Mouse (Mus musculus) midbrain, embryonic 11.5 days (tissue): Measurements from ENCODE around the gene Phf1. TPM values are rescaled to one million over a fixed set of nuclear protein-coding genes. Genes with fewer than 3 reads are reported as not detected.
A peak's percentile ranks its signal among the peaks of the same experiment; 100 is the strongest.
"Not testable (repeated sequence)": the region's sequence is repeated elsewhere in the genome, so short reads cannot be mapped to it uniquely, and the experiment has no call there.

ENCODE experiments used
- ATAC-seq: fragments of 200-750 bp; cut with Nextera tagmentation; 2 replicates; pipeline ENCODE4 v1.8.0; 2017; ENCODE audit warnings: moderate TSS enrichment, moderate library complexity; ENCODE audit not compliant: low FRiP score
- DNase-seq: peaks from one replicate; pipeline ENCODE4 v3.0.0; 2015; ENCODE audit warnings: low spot score; ENCODE audit errors: missing footprints
- H3K27ac ChIP-seq: fragments of 300-500 bp; sonication (generic); 2 replicates; pipeline ENCODE4 v1.5.1; 2014; ENCODE audit warnings: low read depth, low read length
- H3K27me3 ChIP-seq: fragments of 300-500 bp; sonication (generic); 2 replicates; pipeline ENCODE4 v1.6.1; 2014; ENCODE audit warnings: mild to moderate bottlenecking, low read length, moderate library complexity, mixed read lengths; ENCODE audit not compliant: control insufficient read depth, insufficient read depth
- H3K36me3 ChIP-seq: fragments of 300-500 bp; sonication (generic); 2 replicates; pipeline ENCODE4 v1.6.1; 2014; ENCODE audit warnings: mild to moderate bottlenecking, low read length, moderate library complexity, mixed read lengths; ENCODE audit not compliant: control insufficient read depth, insufficient read depth
- H3K4me1 ChIP-seq: fragments of 300-500 bp; sonication (generic); 2 replicates; pipeline ENCODE4 v1.6.1; 2014; ENCODE audit warnings: low read length; ENCODE audit not compliant: control insufficient read depth, insufficient read depth
- H3K4me2 ChIP-seq: fragments of 300-500 bp; sonication (generic); 2 replicates; pipeline ENCODE4 v1.6.1; 2014; ENCODE audit warnings: mild to moderate bottlenecking, moderate library complexity
- H3K4me3 ChIP-seq: fragments of 300-500 bp; sonication (generic); 2 replicates; pipeline ENCODE4 v1.5.1; 2014; ENCODE audit warnings: low read depth, low read length
- H3K9ac ChIP-seq: fragments of 300-500 bp; sonication (generic); 2 replicates; pipeline ENCODE4 v1.6.1; 2014; ENCODE audit warnings: low read length
- H3K9me3 ChIP-seq: fragments of 300-500 bp; sonication (generic); 2 replicates; pipeline ENCODE4 v1.6.1; 2016; ENCODE audit warnings: low read length; ENCODE audit not compliant: control insufficient read depth
- WGBS: fragments of 180-500 bp; shearing (Covaris S2); extraction: QIAGEN DNeasy Blood & Tissue Kit; methylation state at CpG from one replicate; pipeline ENCODE4 v1.1.7; 2014; 5-methylcytosine and 5-hydroxymethylcytosine counted together
- polyA plus RNA-seq: library from polyadenylated mRNA; unstranded; fragments of >200 nt; fragmentation: Nextera tagmentation; extraction: Ambion mirVana; gene quantifications from 2 replicates; pipeline ENCODE4 v1.2.1, GENCODE M21; 2014

Gene Phf1
- polyA plus RNA-seq, 1 experiment from 2014 or later: 3.6 TPM

GRCm38 (mm10) chr17:26922368-26922767 lies 10.5 kb upstream of the Phf1 start:
- H3K9me3 ChIP-seq, H3K4me3 ChIP-seq, H3K4me1 ChIP-seq, H3K4me2 ChIP-seq, H3K9ac ChIP-seq, ATAC-seq, H3K27ac ChIP-seq, DNase-seq, H3K27me3 ChIP-seq, H3K36me3 ChIP-seq: not testable (repeated sequence)
- WGBS: 98% methylated on average over 5 of the region's 6 CpGs

- not testable (repeated sequence) for H3K4me1 ChIP-seq, H3K4me2 ChIP-seq, ATAC-seq, H3K27me3 ChIP-seq, H3K4me3 ChIP-seq, H3K27ac ChIP-seq, H3K9me3 ChIP-seq, H3K36me3 ChIP-seq, H3K9ac ChIP-seq
- WGBS: 96% methylated on average over 9 of the region's 9 CpGs
- peak; percentile 28 for DNase-seq
Observed at GRCm38 (mm10) chr17:26925414-26925813, 7.4 kb upstream of the Phf1 start.

- ATAC-seq, H3K4me3 ChIP-seq, H3K4me2 ChIP-seq, H3K9me3 ChIP-seq, H3K27me3 ChIP-seq, H3K9ac ChIP-seq, H3K36me3 ChIP-seq, H3K27ac ChIP-seq: not testable (repeated sequence)
- DNase-seq: peak; percentile 87
- peaks cover 13% of the 10 kb centered on the region for H3K4me1 ChIP-seq
- WGBS: 72% methylated on average over 7 of the region's 7 CpGs
Observed at GRCm38 (mm10) chr17:26931795-26932194, 1.1 kb upstream of the Phf1 start.

- H3K4me1 ChIP-seq: peaks cover 20% of the 10 kb centered on the region
- peaks cover 4% of the 10 kb centered on the region for H3K36me3 ChIP-seq
- no peak for DNase-seq
- H3K27ac ChIP-seq: no peak overlapping the region; the same call in 1 of the 2 replicates
- peak overlapping the region; percentile 64 for H3K9ac ChIP-seq
- WGBS: 6% methylated on average over 13 of the region's 13 CpGs
- H3K4me3 ChIP-seq: peak overlapping the region; percentile 55
- peak; percentile 51 for ATAC-seq
- peak overlapping the region; percentile 61 for H3K4me2 ChIP-seq
- H3K9me3 ChIP-seq: no peaks in the 10 kb centered on the region
- no peaks in the 10 kb centered on the region for H3K27me3 ChIP-seq
Observed at GRCm38 (mm10) chr17:26933419-26933818, 567 bp downstream of the Phf1 start.

GRCm38 (mm10) chr17:26933885-26934827 lies 1.3 kb downstream of the Phf1 start:
- Histone ChIP-seq H3K4me2 (peak overlapping the region; percentile 61), H3K36me3 (peaks cover 4% of the 10 kb centered on the region), H3K4me1 (peaks cover 24% of the 10 kb centered on the region), H3K4me3 (no peak overlapping the region), H3K9ac (no peak overlapping the region), H3K27ac (no peak overlapping the region), H3K9me3 (no peaks in the 10 kb centered on the region), H3K27me3 (no peaks in the 10 kb centered on the region)
- 84% methylated on average over 16 of the region's 16 CpGs for WGBS
- peak; percentile 82 for DNase-seq
- no peak for ATAC-seq

GRCm38 (mm10) chr17:26935027-26935426 lies 2.2 kb downstream of the Phf1 start:
- Histone ChIP-seq H3K4me1 (peaks cover 25% of the 10 kb centered on the region), H3K9me3 (no peaks in the 10 kb centered on the region), H3K27ac (no peak overlapping the region), H3K4me2 (no peak overlapping the region), H3K9ac (no peak overlapping the region), H3K4me3 (no peak overlapping the region), H3K36me3 (peaks cover 4% of the 10 kb centered on the region), H3K27me3 (no peaks in the 10 kb centered on the region)
- ATAC-seq: no peak
- peak; percentile 37 for DNase-seq
- 89% methylated on average over 9 of the region's 9 CpGs for WGBS

- no peak overlapping the region for H3K27ac ChIP-seq
- no peaks in the 10 kb centered on the region for H3K27me3 ChIP-seq
- no peaks in the 10 kb centered on the region for H3K9me3 ChIP-seq
- ATAC-seq: no peak
- no peak for DNase-seq
- H3K9ac ChIP-seq: 0 out of 2 replicates have a peak overlapping the region, but pooled peaks have one; percentile 20
- H3K4me2 ChIP-seq: no peak overlapping the region
- peaks cover 33% of the 10 kb centered on the region for H3K4me1 ChIP-seq
- 90% methylated on average over 12 of the region's 12 CpGs for WGBS
- H3K4me3 ChIP-seq: no peak overlapping the region
- H3K36me3 ChIP-seq: peaks cover 4% of the 10 kb centered on the region
Observed at GRCm38 (mm10) chr17:26936453-26936852, 3.6 kb downstream of the Phf1 start.

GRCm38 (mm10) chr17:26936921-26937695 lies 4.3 kb downstream of the Phf1 start:
- Histone ChIP-seq H3K27me3 (no peaks in the 10 kb centered on the region), H3K36me3 (peaks cover 4% of the 10 kb centered on the region), H3K4me2 (no peak overlapping the region), H3K4me1 (peaks cover 38% of the 10 kb centered on the region), H3K9ac (0 out of 2 replicates have a peak overlapping the region, but pooled peaks have one; percentile 20), H3K9me3 (no peaks in the 10 kb centered on the region), H3K4me3 (no peak overlapping the region), H3K27ac (no peak overlapping the region)
- WGBS: 86% methylated on average over 15 of the region's 15 CpGs
- DNase-seq (peak; percentile 12), ATAC-seq (no peak)
